In genomic region chr5:129521501-129521900, GRCm38 (mm10) we compare ENCODE assay signal across 16 mouse cellular contexts. TPM values are rescaled to one million over a fixed set of nuclear protein-coding genes. Genes with fewer than 3 reads are reported as not detected.
DNase-seq lines count a peak whose midpoint lies in the region; ATAC-seq and TF ChIP-seq lines count a peak whose summit lies in the region.
"Had no signal": no experiment of that assay in that cellular context is flagged by ENCODE, and none has a peak within 500 bp of the region (broad histone marks: within the 10 kb centered on the region; RNA-seq: fewer than 3 reads in every experiment).

No protein-coding gene starts in this region.

- H3K4me3 ChIP-seq in left cerebral cortex, adult 2 months = no peak overlapping the region
- H3K4me3 ChIP-seq: erythroblast, embryonic 14.5 days; heart, embryonic 13.5 days; neural tube, embryonic 13.5 days had no signal

- intact Hi-C loops in left cerebral cortex, adult 2 months (cut with DNase I) = no loop called here

- 0 out of 2 replicates have a peak, but pooled peaks have one; percentile 32 for ATAC-seq in frontal cortex, adult (ENCODE audit: low TSS enrichment)

- TF ChIP-seq CTCF in left cerebral cortex, adult 2 months (IDR thresholded peaks at IDR 0.05) = no peak

- H3K27ac ChIP-seq in left cerebral cortex, adult 2 months = peak overlapping the region; percentile 76
- H3K27ac ChIP-seq: heart, embryonic 13.5 days; neural tube, embryonic 13.5 days had no signal

- no peak for DNase-seq in frontal cortex, postnatal 14 days (ENCODE audit: low spot score in 2 of 2)
- DNase-seq in left cerebral cortex, adult 2 months (ENCODE audit: extremely low spot score in 1 of 2, low spot score in 2 of 2) = no peak
- no peak for DNase-seq in left cerebral cortex, adult 8-10 months (ENCODE audit: low spot score in 2 of 2)
- peak; percentile 41 for DNase-seq in right cerebral cortex, postnatal 14 days
- DNase-seq in right cerebral cortex, postnatal 25 days = no peak
- DNase-seq in ovary, postnatal 36 days (ENCODE audit: low spot score) = no peak
- DNase-seq: adrenal gland, postnatal 25 days; cerebellum, postnatal 36 days; heart, postnatal 4 days; kidney, adult 2 months; kidney, postnatal 25 days; lung, adult 18-20 months had no signal

RNA-seq across cellular contexts. Expression of gene Sfswap, which starts 20.5 kb away (rescaled TPM):
- 100 to 1,000 TPM; 108 to 118 TPM for total RNA-seq in left cerebral cortex, adult 2 months (2021)
- total RNA-seq in left cerebral cortex, adult 8-10 months (2022) = 100 to 1,000 TPM in 1 of 4 experiments, 10 to 100 TPM in 3; 78.1 to 101 (median 87.3) TPM
